Mouse (Mus musculus): ENCODE data around the gene Efhd1. TPM values are rescaled to one million over a fixed set of nuclear protein-coding genes. Genes with fewer than 3 reads are reported as not detected.

Efhd1 gene
- polyA plus RNA-seq, 1 experiment, result not detected

GRCm38 (mm10) chr1:87281599-87282412 lies 17.6 kb downstream of the Efhd1 start:
- TF ChIP-seq CTCF (IDR thresholded peaks at IDR 0.05; ENCODE audit: low read depth, low read length), result no peak
- TF ChIP-seq POLR2A (IDR thresholded peaks at IDR 0.05; ENCODE audit: borderline replicate concordance, low read depth, low read length), result no peak
- H3K27ac ChIP-seq (ENCODE audit: insufficient read depth, low read depth, low read length), result peak overlapping the region; percentile 29; the same call in 1 of the 2 replicates
- peak overlapping the region; percentile 44 for H3K4me3 ChIP-seq (ENCODE audit: insufficient read depth, low read length)
- H3K4me1 ChIP-seq (ENCODE audit: control insufficient read depth, insufficient read depth, low read length), result peaks cover 8% of the 10 kb centered on the region

GRCm38 (mm10) chr1:87282413-87282788 lies 18.2 kb downstream of the Efhd1 start:
- no peak overlapping the region for H3K27ac ChIP-seq (ENCODE audit: insufficient read depth, low read depth, low read length)
- no peak for TF ChIP-seq POLR2A (IDR thresholded peaks at IDR 0.05; ENCODE audit: borderline replicate concordance, low read depth, low read length)
- no peak for TF ChIP-seq CTCF (IDR thresholded peaks at IDR 0.05; ENCODE audit: low read depth, low read length)
- peaks cover 8% of the 10 kb centered on the region for H3K4me1 ChIP-seq (ENCODE audit: control insufficient read depth, insufficient read depth, low read length)
- 0 out of 2 replicates have a peak overlapping the region, but pooled peaks have one; percentile 44 for H3K4me3 ChIP-seq (ENCODE audit: insufficient read depth, low read length)

- Histone ChIP-seq H3K4me3 (ENCODE audit: insufficient read depth, low read length) (no peak overlapping the region), H3K27ac (ENCODE audit: insufficient read depth, low read depth, low read length) (no peak overlapping the region), H3K4me1 (ENCODE audit: control insufficient read depth, insufficient read depth, low read length) (peaks cover 8% of the 10 kb centered on the region)
- TF ChIP-seq CTCF (IDR thresholded peaks at IDR 0.05; ENCODE audit: low read depth, low read length), result no peak
- TF ChIP-seq POLR2A (IDR thresholded peaks at IDR 0.05; ENCODE audit: borderline replicate concordance, low read depth, low read length), result no peak
These were observed 19.3 kb downstream of the Efhd1 start for GRCm38 (mm10) chr1:87283410-87283960.

- TF ChIP-seq CTCF (IDR thresholded peaks at IDR 0.05; ENCODE audit: low read depth, low read length) (no peak), POLR2A (IDR thresholded peaks at IDR 0.05; ENCODE audit: borderline replicate concordance, low read depth, low read length) (no peak)
- Histone ChIP-seq H3K4me1 (ENCODE audit: control insufficient read depth, insufficient read depth, low read length) (peaks cover 2% of the 10 kb centered on the region), H3K27ac (ENCODE audit: insufficient read depth, low read depth, low read length) (no peak overlapping the region), H3K4me3 (ENCODE audit: insufficient read depth, low read length) (no peak overlapping the region)
These were observed 22.9 kb downstream of the Efhd1 start for GRCm38 (mm10) chr1:87287105-87287504.

GRCm38 (mm10) chr1:87291416-87291815 lies 27.3 kb downstream of the Efhd1 start:
- Histone ChIP-seq H3K27ac (ENCODE audit: insufficient read depth, low read depth, low read length) (no peak overlapping the region), H3K4me3 (ENCODE audit: insufficient read depth, low read length) (no peak overlapping the region), H3K4me1 (ENCODE audit: control insufficient read depth, insufficient read depth, low read length) (no peaks in the 10 kb centered on the region)
- TF ChIP-seq POLR2A (IDR thresholded peaks at IDR 0.05; ENCODE audit: borderline replicate concordance, low read depth, low read length) (no peak), CTCF (IDR thresholded peaks at IDR 0.05; ENCODE audit: low read depth, low read length) (no peak)

GRCm38 (mm10) chr1:87292420-87293190 lies 28.4 kb downstream of the Efhd1 start:
- no peak overlapping the region for H3K27ac ChIP-seq (ENCODE audit: insufficient read depth, low read depth, low read length)
- H3K4me3 ChIP-seq (ENCODE audit: insufficient read depth, low read length), result no peak overlapping the region
- TF ChIP-seq CTCF (IDR thresholded peaks at IDR 0.05; ENCODE audit: low read depth, low read length), result no peak
- no peak for TF ChIP-seq POLR2A (IDR thresholded peaks at IDR 0.05; ENCODE audit: borderline replicate concordance, low read depth, low read length)
- H3K4me1 ChIP-seq (ENCODE audit: control insufficient read depth, insufficient read depth, low read length), result no peaks in the 10 kb centered on the region

GRCm38 (mm10) chr1:87294063-87294710 lies 30.0 kb downstream of the Efhd1 start:
- TF ChIP-seq CTCF (IDR thresholded peaks at IDR 0.05; ENCODE audit: low read depth, low read length) (no peak), POLR2A (IDR thresholded peaks at IDR 0.05; ENCODE audit: borderline replicate concordance, low read depth, low read length) (no peak)
- no peak overlapping the region for H3K4me3 ChIP-seq (ENCODE audit: insufficient read depth, low read length)
- no peaks in the 10 kb centered on the region for H3K4me1 ChIP-seq (ENCODE audit: control insufficient read depth, insufficient read depth, low read length)
- H3K27ac ChIP-seq (ENCODE audit: insufficient read depth, low read depth, low read length), result no peak overlapping the region

- no peak for TF ChIP-seq POLR2A (IDR thresholded peaks at IDR 0.05; ENCODE audit: borderline replicate concordance, low read depth, low read length)
- TF ChIP-seq CTCF (IDR thresholded peaks at IDR 0.05; ENCODE audit: low read depth, low read length), result no peak
- H3K4me1 ChIP-seq (ENCODE audit: control insufficient read depth, insufficient read depth, low read length), result no peaks in the 10 kb centered on the region
- H3K4me3 ChIP-seq (ENCODE audit: insufficient read depth, low read length), result no peak overlapping the region
- no peak overlapping the region for H3K27ac ChIP-seq (ENCODE audit: insufficient read depth, low read depth, low read length)
These were observed 30.8 kb downstream of the Efhd1 start for GRCm38 (mm10) chr1:87294951-87295350.

- Histone ChIP-seq H3K4me1 (ENCODE audit: control insufficient read depth, insufficient read depth, low read length) (no peaks in the 10 kb centered on the region), H3K27ac (ENCODE audit: insufficient read depth, low read depth, low read length) (no peak overlapping the region), H3K4me3 (ENCODE audit: insufficient read depth, low read length) (no peak overlapping the region)
- TF ChIP-seq POLR2A (IDR thresholded peaks at IDR 0.05; ENCODE audit: borderline replicate concordance, low read depth, low read length) (no peak), CTCF (IDR thresholded peaks at IDR 0.05; ENCODE audit: low read depth, low read length) (no peak)
These were observed 33.3 kb downstream of the Efhd1 start for GRCm38 (mm10) chr1:87297346-87297925.

Data from bone marrow macrophage, adult 2 months (primary cell).